Mouse (Mus musculus) left cerebral cortex, adult 6 months (tissue): ENCODE measurements around the gene Ccdc125. TPM values are rescaled to one million over a fixed set of nuclear protein-coding genes. Genes with fewer than 3 reads are reported as not detected.

ENCODE experiments used
- long read RNA-seq, 2 experiments: library from polyadenylated mRNA; unstranded; transcript quantifications; one replicate each; pipeline ENCODE4 v2.0.0; 2019 to 2020
- polyA plus RNA-seq: library from polyadenylated mRNA; unstranded; fragments of <200 nt; fragmentation: Nextera tagmentation; gene quantifications from 2 replicates; pipeline ENCODE4 v1.2.3, GENCODE M21; 2021

Gene Ccdc125
- 0.54 and 1.4 TPM in 2 replicates for polyA plus RNA-seq
- long read RNA-seq, experiment 1, partial matches to known transcripts: 0 of 2 reads
- long read RNA-seq, experiment 1, other reads (novel, unspliced or antisense): 2 of 2 reads
- long read RNA-seq, experiment 2, partial matches to known transcripts: 0 of 17 reads
- long read RNA-seq, experiment 2, other reads (novel, unspliced or antisense): 17 of 17 reads

GRCm38 (mm10) chr13:100669291-100670022 lies at the start of gene Ccdc125:
Gene Ccdc125 (plus strand): TSS chr13:100669717.

GRCm38 (mm10) chr13:100650550-100651438 lies 18.7 kb upstream of the Ccdc125 start, which contains the start of the genes Ak6 and Rad17:
Gene Ak6 (plus strand): TSS chr13:100650979.
Gene Rad17 (minus strand): TSS chr13:100651051.

GRCm38 (mm10) chr13:100651439-100652186 lies 17.9 kb upstream of the Ccdc125 start, which contains the start of gene Taf9:
Gene Taf9 (plus strand): TSS chr13:100651579.

GRCm38 (mm10) chr13:100730861-100731176 lies 61.3 kb downstream of the Ccdc125 start, which contains the start of gene Cdk7:
Gene Cdk7 (minus strand): TSS chr13:100730939.

GRCm38 (mm10) chr13:100744036-100744744 lies 74.7 kb downstream of the Ccdc125 start, which contains the start of gene Mrps36:
Gene Mrps36 (minus strand): TSS chr13:100744659.

Other genes with a start within 250 kb of the Ccdc125 start
- gene Naip1, start 216.8 kb upstream of the Ccdc125 start, polyA plus RNA-seq: not detected in 2 replicates
- 23.2 and 28.8 TPM in 2 replicates for gene Gtf2h2, start 177.1 kb upstream of the Ccdc125 start, polyA plus RNA-seq
- gene Ocln, start 117.0 kb upstream of the Ccdc125 start, polyA plus RNA-seq: 4.1 and 4.5 TPM in 2 replicates
- gene Marveld2, start 52.7 kb upstream of the Ccdc125 start, polyA plus RNA-seq: 0.28 and 0.75 TPM in 2 replicates
- gene Ak6, start 18.7 kb upstream of the Ccdc125 start, polyA plus RNA-seq: 166 and 217 TPM in 2 replicates
- gene Rad17, start 18.7 kb upstream of the Ccdc125 start, polyA plus RNA-seq: 6.0 and 7.5 TPM in 2 replicates
- 30.1 and 30.3 TPM in 2 replicates for gene Taf9, start 18.1 kb upstream of the Ccdc125 start, polyA plus RNA-seq
- 26.7 and 28.8 TPM in 2 replicates for gene Cdk7, start 61.2 kb downstream of the Ccdc125 start, polyA plus RNA-seq
- gene Mrps36, start 74.9 kb downstream of the Ccdc125 start, polyA plus RNA-seq: 222 and 261 TPM in 2 replicates
- gene Cenph, start 106.2 kb downstream of the Ccdc125 start, polyA plus RNA-seq: 0.75 and 1.1 TPM in 2 replicates
- 2.0 and 2.3 TPM in 2 replicates for gene Ccnb1, start 116.9 kb downstream of the Ccdc125 start, polyA plus RNA-seq
- gene Slc30a5, start 163.7 kb downstream of the Ccdc125 start, polyA plus RNA-seq: 21.1 TPM in 2 replicates